Mouse (Mus musculus) heart, embryonic 14.5 days (tissue): ENCODE data around the gene Drd3. TPM values are rescaled to one million over a fixed set of nuclear protein-coding genes. Genes with fewer than 3 reads are reported as not detected.
A peak's percentile ranks its signal among the peaks of the same experiment; 100 is the strongest.

ENCODE experiments used
- ATAC-seq: fragments of 200-750 bp; cut with Nextera tagmentation; 2 replicates; pipeline ENCODE4 v1.8.0; 2017; ENCODE audit warnings: low read depth, moderate TSS enrichment; ENCODE audit not compliant: insufficient number of reproducible peaks, insufficient read depth, low FRiP score
- H3K27ac ChIP-seq, 2 experiments: fragments of 200-500 bp in 1 of 2; fragments of 300-500 bp in 1 of 2; sonication (generic) in 1 of 2; replicated peaks in 1 of 2; 2 replicates each; pipeline ENCODE4 v1.5.1; 2012 to 2014; ENCODE audit warnings: low read depth in 2 of 2, low read length in 2 of 2, control low read depth in 1 of 2, mild to moderate bottlenecking in 1 of 2, mixed read lengths in 1 of 2; ENCODE audit not compliant: control insufficient read depth in 1 of 2, insufficient read depth in 1 of 2
- H3K27me3 ChIP-seq: fragments of 300-500 bp; sonication (generic); 2 replicates; pipeline ENCODE4 v1.6.1; 2014; ENCODE audit warnings: mild to moderate bottlenecking, low read length, control low read depth; ENCODE audit not compliant: control insufficient read depth, insufficient read depth
- H3K36me3 ChIP-seq: fragments of 300-500 bp; sonication (generic); 2 replicates; pipeline ENCODE4 v1.6.1; 2014; ENCODE audit warnings: mild to moderate bottlenecking, control low read depth, low read length, mixed read lengths; ENCODE audit not compliant: control insufficient read depth, insufficient read depth
- H3K4me1 ChIP-seq, 2 experiments: fragments of 200-500 bp in 1 of 2; fragments of 300-500 bp in 1 of 2; sonication (generic) in 1 of 2; 2 replicates each; pipeline ENCODE4 v1.6.1; 2012 to 2014; ENCODE audit warnings: low read length in 2 of 2, control low read depth in 1 of 2, mixed read lengths in 1 of 2; ENCODE audit not compliant: control insufficient read depth in 2 of 2, insufficient read depth in 2 of 2
- H3K4me2 ChIP-seq: fragments of 300-500 bp; sonication (generic); 2 replicates; pipeline ENCODE4 v1.6.1; 2014; ENCODE audit warnings: mild to moderate bottlenecking, low read length
- H3K4me3 ChIP-seq, 2 experiments: fragments of 200-500 bp in 1 of 2; fragments of 300-500 bp in 1 of 2; sonication (generic) in 1 of 2; 2 replicates each; pipeline ENCODE4 v1.5.1; 2012 to 2014; ENCODE audit warnings: low read length in 2 of 2, mild to moderate bottlenecking in 2 of 2, control low read depth in 1 of 2, low read depth in 1 of 2, moderate library complexity in 1 of 2; ENCODE audit not compliant: control insufficient read depth in 1 of 2, insufficient read depth in 1 of 2
- H3K9ac ChIP-seq: fragments of 300-500 bp; sonication (generic); 2 replicates; pipeline ENCODE4 v1.6.1; 2014; ENCODE audit warnings: mild to moderate bottlenecking, low read length
- H3K9me3 ChIP-seq: fragments of 300-500 bp; sonication (generic); 2 replicates; pipeline ENCODE4 v1.6.1; 2016; ENCODE audit warnings: low read length, control low read depth; ENCODE audit not compliant: control insufficient read depth
- WGBS: fragments of 180-500 bp; shearing (Covaris S2); extraction: QIAGEN DNeasy Blood & Tissue Kit; methylation state at CpG from one replicate; pipeline ENCODE4 v1.1.7; 2014; 5-methylcytosine and 5-hydroxymethylcytosine counted together
- microRNA-seq: library from miRNA; unstranded; fragments of <30 nt; microRNA quantifications from one replicate; pipeline ENCODE4, GENCODE M21; 2016
- polyA plus RNA-seq: library from polyadenylated mRNA; unstranded; fragments of >200 nt; fragmentation: Nextera tagmentation; extraction: Ambion mirVana; gene quantifications from 2 replicates; pipeline ENCODE4 v1.2.1, GENCODE M21; 2014

The Drd3 gene
- polyA plus RNA-seq, 1 experiment from 2014 or later = not detected

DNA sequence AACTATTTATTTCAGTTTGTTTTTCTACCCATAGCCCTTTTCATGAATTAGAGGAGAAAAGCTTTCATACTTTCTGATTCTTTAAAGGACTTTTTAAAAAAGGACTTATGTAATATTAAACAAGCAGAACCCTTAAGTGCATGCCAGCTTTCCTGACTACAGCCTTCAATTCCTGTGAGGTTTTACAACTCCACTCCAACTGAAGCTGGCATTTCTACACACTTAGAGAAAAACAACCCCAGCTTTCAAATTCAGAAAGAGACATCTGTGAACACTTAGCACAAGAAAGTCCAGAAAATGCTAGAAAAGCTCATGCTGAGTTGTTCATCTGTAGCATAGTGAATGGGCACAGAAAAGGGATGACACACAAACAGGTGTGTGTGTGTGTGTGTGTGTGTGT is 116.0 kb downstream of the Drd3 start:
- Histone ChIP-seq H3K36me3 (peaks cover 48% of the 10 kb centered on the region), H3K27ac (no peak overlapping the region), H3K4me1 (peaks cover 5 to 7% of the 10 kb centered on the region in 2 experiments; a peak in 3 of 4 replicates), H3K4me3 (no peak overlapping the region), H3K4me2 (no peak overlapping the region), H3K9me3 (no peaks in the 10 kb centered on the region), H3K9ac (no peak overlapping the region), H3K27me3 (no peaks in the 10 kb centered on the region)
- ATAC-seq = no peak

DNA sequence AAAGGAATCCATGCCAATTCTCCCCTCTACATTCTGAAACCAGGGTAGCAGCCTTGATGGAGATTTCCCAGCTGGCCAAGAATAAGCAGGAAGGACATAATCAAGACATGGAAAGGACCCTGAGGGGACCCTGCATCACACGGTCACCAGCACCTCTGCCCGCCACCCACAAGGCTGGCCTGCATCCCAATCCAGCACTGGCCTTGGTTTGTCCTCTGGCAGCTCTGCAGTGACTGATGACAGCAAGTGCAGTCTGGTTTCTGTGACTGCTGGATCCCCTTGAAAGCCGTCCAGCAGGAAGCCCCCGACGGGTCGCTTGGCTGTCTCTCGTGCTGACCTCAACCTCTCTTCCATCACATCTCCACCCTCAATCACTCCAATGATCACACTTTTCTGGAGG is 117.6 kb downstream of the Drd3 start:
- H3K4me2 ChIP-seq = no peak overlapping the region
- 31% methylated on average over 7 of the region's 7 CpGs for WGBS
- H3K27ac ChIP-seq = peak overlapping the region in 1 of 2 experiments; percentile 67; a peak in 3 of 4 replicates
- peaks cover 5 to 7% of the 10 kb centered on the region in 2 experiments; a peak in 3 of 4 replicates for H3K4me1 ChIP-seq
- no peak overlapping the region for H3K9ac ChIP-seq
- peaks cover 64% of the 10 kb centered on the region for H3K36me3 ChIP-seq
- no peak for ATAC-seq
- H3K4me3 ChIP-seq = no peak overlapping the region
- no peaks in the 10 kb centered on the region for H3K27me3 ChIP-seq
- H3K9me3 ChIP-seq = no peaks in the 10 kb centered on the region

Small RNA genes lying within 50 kb of the gene (microRNA-seq; reads per million reads assigned to microRNA genes)
- not detected for gene Gm25996

Other genes starting within 250 kb of the Drd3 start
- not detected in 2 replicates for gene Tigit, start 89.9 kb upstream of the Drd3 start, polyA plus RNA-seq
- 6.9 and 9.4 TPM in 2 replicates for gene Ccdc191, start 135.8 kb downstream of the Drd3 start, polyA plus RNA-seq
- gene Qtrt2, start 172.8 kb downstream of the Drd3 start, polyA plus RNA-seq = 19.0 and 19.5 TPM in 2 replicates
- 1.3 and 1.6 TPM in 2 replicates for gene Zdhhc23, start 225.8 kb downstream of the Drd3 start, polyA plus RNA-seq